Mouse (Mus musculus) kidney, embryonic 15.5 days (tissue): ENCODE measurements at regions not wholly inside any gene's neighbourhood (a gene's known extent, or its start where the extent isn't known, plus 50 kb on each side); places are given as distances from the start of the nearest gene placed in this dataset.

Experiments used
- ATAC-seq: fragments of 200-750 bp; cut with Nextera tagmentation; replicated peaks from 2 replicates; pipeline ENCODE4 v1.8.0; 2017; ENCODE audit warnings: moderate TSS enrichment; ENCODE audit not compliant: low FRiP score
- H3K27ac ChIP-seq: fragments of 300-500 bp; sonication (generic); 2 replicates; pipeline ENCODE4 v1.5.1; 2015; ENCODE audit warnings: mild to moderate bottlenecking, inconsistent platforms
- H3K27me3 ChIP-seq: fragments of 300-500 bp; sonication (generic); 2 replicates; pipeline ENCODE4 v1.6.1; 2015; ENCODE audit warnings: inconsistent platforms
- H3K36me3 ChIP-seq: fragments of 300-500 bp; sonication (generic); 2 replicates; pipeline ENCODE4 v1.6.1; 2015; ENCODE audit warnings: inconsistent platforms
- H3K4me1 ChIP-seq: fragments of 300-500 bp; sonication (generic); 2 replicates; pipeline ENCODE4 v1.6.1; 2015; ENCODE audit warnings: inconsistent platforms
- H3K4me2 ChIP-seq: fragments of 300-500 bp; sonication (generic); 2 replicates; pipeline ENCODE4 v1.6.1; 2015; ENCODE audit warnings: moderate library complexity, mild to moderate bottlenecking, inconsistent platforms
- H3K4me3 ChIP-seq: fragments of 300-500 bp; sonication (generic); replicated peaks from 2 replicates; pipeline ENCODE4 v1.5.1; 2015; ENCODE audit warnings: mild to moderate bottlenecking, inconsistent platforms
- H3K9ac ChIP-seq: fragments of 300-500 bp; sonication (generic); 2 replicates; pipeline ENCODE4 v1.6.1; 2015; ENCODE audit warnings: mild to moderate bottlenecking, inconsistent platforms
- H3K9me3 ChIP-seq: fragments of 300-500 bp; sonication (generic); replicated peaks from 2 replicates; pipeline ENCODE4 v1.6.1; 2016; ENCODE audit warnings: inconsistent platforms
- WGBS: fragments of 180-500 bp; shearing (Covaris S2); methylation state at CpG from one replicate; pipeline ENCODE4 v1.1.7; 2015; ENCODE audit warnings: mixed read lengths; 5-methylcytosine and 5-hydroxymethylcytosine counted together

DNA sequence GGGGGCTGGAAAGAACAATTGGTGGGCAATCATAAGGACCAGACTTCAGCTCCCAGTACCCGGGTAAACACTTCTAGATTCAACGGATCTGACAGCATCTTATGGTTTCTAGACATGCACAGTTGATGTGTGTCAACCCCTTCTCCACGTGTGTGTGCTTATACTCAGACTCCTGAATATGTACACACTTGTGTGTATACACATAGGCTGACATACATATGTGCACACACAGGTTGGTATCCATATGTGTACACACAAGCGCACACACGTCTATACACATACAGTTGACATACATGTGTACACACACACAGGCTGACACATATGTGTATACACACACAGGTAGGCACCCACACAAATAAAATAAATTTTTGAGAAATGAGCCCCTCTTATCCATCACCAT, 122.7 kb upstream of the Max start:
- no peak for ATAC-seq
- Histone ChIP-seq H3K9ac (no peak overlapping the region), H3K4me2 (no peak overlapping the region), H3K27ac (no peak overlapping the region), H3K4me1 (no peaks in the 10 kb centered on the region), H3K9me3 (no peaks in the 10 kb centered on the region), H3K4me3 (no peak overlapping the region), H3K27me3 (no peaks in the 10 kb centered on the region), H3K36me3 (no peaks in the 10 kb centered on the region)
- 90% methylated on average over 5 of the region's 5 CpGs for WGBS

GRCm38 (mm10) chr12:77084343-77084742, 122.3 kb upstream of the Max start:
- Histone ChIP-seq H3K4me1 (no peaks in the 10 kb centered on the region), H3K4me3 (no peak overlapping the region), H3K4me2 (no peak overlapping the region), H3K27me3 (no peaks in the 10 kb centered on the region), H3K36me3 (no peaks in the 10 kb centered on the region), H3K9ac (no peak overlapping the region), H3K27ac (no peak overlapping the region), H3K9me3 (no peaks in the 10 kb centered on the region)
- 83% methylated on average over 1 of the region's 1 CpGs for WGBS
- ATAC-seq: no peak

- ATAC-seq: no peak
- Histone ChIP-seq H3K27me3 (no peaks in the 10 kb centered on the region), H3K36me3 (no peaks in the 10 kb centered on the region), H3K27ac (no peak overlapping the region), H3K9ac (no peak overlapping the region), H3K4me2 (no peak overlapping the region), H3K4me1 (no peaks in the 10 kb centered on the region), H3K4me3 (no peak overlapping the region), H3K9me3 (no peaks in the 10 kb centered on the region)
- 77% methylated on average over 6 of the region's 6 CpGs for WGBS
These were observed 121.8 kb upstream of the Max start for GRCm38 (mm10) chr12:77083760-77084159.

GRCm38 (mm10) chr12:77081774-77082173, 119.8 kb upstream of the Max start:
- Histone ChIP-seq H3K4me2 (no peak overlapping the region), H3K27me3 (no peaks in the 10 kb centered on the region), H3K4me1 (no peaks in the 10 kb centered on the region), H3K36me3 (no peaks in the 10 kb centered on the region), H3K4me3 (no peak overlapping the region), H3K9ac (no peak overlapping the region), H3K27ac (no peak overlapping the region), H3K9me3 (no peaks in the 10 kb centered on the region)
- no peak for ATAC-seq
- 86% methylated on average over 2 of the region's 2 CpGs for WGBS

DNA sequence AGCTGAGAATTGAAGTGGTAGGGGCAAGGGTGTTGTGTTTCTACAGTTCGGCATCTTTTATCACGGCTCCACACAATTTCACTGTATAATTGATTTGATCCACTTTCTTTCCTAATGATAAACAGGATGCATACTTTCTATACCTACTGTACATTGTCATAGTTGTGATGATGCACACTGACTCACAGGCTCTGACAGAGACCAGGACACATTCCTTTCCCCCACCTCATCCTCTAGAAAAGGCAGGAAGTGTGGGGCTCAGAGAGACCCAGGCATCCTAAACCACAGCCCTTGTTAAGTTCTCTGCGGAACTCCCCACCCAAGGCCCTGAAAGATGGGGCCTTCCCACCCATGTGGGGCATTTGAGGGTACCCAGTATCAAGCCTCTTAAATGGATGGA, 117.5 kb upstream of the Max start:
- H3K27ac ChIP-seq: no peak overlapping the region
- H3K4me3 ChIP-seq: no peak overlapping the region
- WGBS: 86% methylated on average over 3 of the region's 3 CpGs
- no peak overlapping the region for H3K9ac ChIP-seq
- no peaks in the 10 kb centered on the region for H3K36me3 ChIP-seq
- no peak for ATAC-seq
- no peaks in the 10 kb centered on the region for H3K4me1 ChIP-seq
- H3K9me3 ChIP-seq: no peaks in the 10 kb centered on the region
- no peaks in the 10 kb centered on the region for H3K27me3 ChIP-seq
- no peak overlapping the region for H3K4me2 ChIP-seq

- Histone ChIP-seq H3K27ac (no peak overlapping the region), H3K9me3 (no peaks in the 10 kb centered on the region), H3K4me3 (no peak overlapping the region), H3K4me2 (no peak overlapping the region), H3K27me3 (no peaks in the 10 kb centered on the region), H3K4me1 (no peaks in the 10 kb centered on the region), H3K9ac (no peak overlapping the region), H3K36me3 (no peaks in the 10 kb centered on the region)
- 97% methylated on average over 5 of the region's 5 CpGs for WGBS
- no peak for ATAC-seq
These were observed 114.7 kb upstream of the Max start for GRCm38 (mm10) chr12:77076678-77077077.

DNA sequence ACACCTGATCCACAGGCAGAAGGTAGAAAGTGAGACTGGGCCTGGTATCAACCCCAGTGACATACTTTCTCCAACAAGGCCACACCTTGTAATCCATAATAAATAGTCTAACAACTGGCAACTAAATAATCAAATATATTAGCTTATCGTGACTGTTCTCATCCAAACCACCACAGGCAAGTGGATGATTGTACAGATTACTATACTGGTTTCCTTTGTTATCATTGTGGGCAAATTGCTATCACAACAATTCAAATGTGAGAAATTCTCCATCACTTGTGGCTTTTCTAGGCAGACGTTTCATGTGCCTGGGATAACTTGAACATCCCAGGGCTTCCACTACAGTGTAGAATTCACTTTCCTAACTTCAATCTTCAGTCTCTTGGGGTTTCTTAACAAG, 112.6 kb upstream of the Max start:
- no peak overlapping the region for H3K4me3 ChIP-seq
- no peaks in the 10 kb centered on the region for H3K4me1 ChIP-seq
- no peak overlapping the region for H3K27ac ChIP-seq
- no peaks in the 10 kb centered on the region for H3K27me3 ChIP-seq
- no peaks in the 10 kb centered on the region for H3K36me3 ChIP-seq
- H3K4me2 ChIP-seq: no peak overlapping the region
- H3K9me3 ChIP-seq: no peaks in the 10 kb centered on the region
- 86% methylated on average over 2 of the region's 2 CpGs for WGBS
- ATAC-seq: no peak
- no peak overlapping the region for H3K9ac ChIP-seq

- WGBS: 79% methylated on average over 1 of the region's 1 CpGs
- H3K4me1 ChIP-seq: no peaks in the 10 kb centered on the region
- no peaks in the 10 kb centered on the region for H3K36me3 ChIP-seq
- no peaks in the 10 kb centered on the region for H3K9me3 ChIP-seq
- H3K4me3 ChIP-seq: no peak overlapping the region
- 0 out of 2 replicates have a peak, but pooled peaks cover 2% of the 10 kb centered on the region for H3K27me3 ChIP-seq
- H3K9ac ChIP-seq: no peak overlapping the region
- no peak overlapping the region for H3K27ac ChIP-seq
- ATAC-seq: no peak
- no peak overlapping the region for H3K4me2 ChIP-seq
These were observed 109.7 kb upstream of the Max start for GRCm38 (mm10) chr12:77071700-77072099.

DNA sequence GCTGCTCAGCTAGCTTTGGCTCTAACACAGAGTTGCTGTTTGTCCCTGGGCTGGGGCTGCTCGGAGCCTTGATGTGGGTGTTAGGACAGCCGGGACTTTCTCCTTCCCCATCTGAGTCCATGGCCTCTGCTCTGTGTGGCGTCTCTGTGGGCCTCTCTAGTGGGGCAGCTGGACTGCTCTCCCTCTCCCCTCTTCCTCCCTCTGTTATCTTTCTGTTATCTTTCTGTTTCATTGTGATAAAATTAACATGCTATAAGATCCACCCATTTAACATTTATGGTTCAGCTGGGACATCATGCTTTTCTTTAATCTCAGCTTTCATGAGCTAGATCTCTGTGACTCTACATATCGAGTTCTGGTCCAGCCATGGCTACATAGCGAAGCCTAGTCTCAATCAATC, 105.9 kb upstream of the Max start:
- H3K9me3 ChIP-seq: no peaks in the 10 kb centered on the region
- ATAC-seq: no peak
- H3K4me2 ChIP-seq: no peak overlapping the region
- no peak overlapping the region for H3K9ac ChIP-seq
- H3K27ac ChIP-seq: no peak overlapping the region
- H3K4me3 ChIP-seq: no peak overlapping the region
- 83% methylated on average over 5 of the region's 5 CpGs for WGBS
- H3K36me3 ChIP-seq: no peaks in the 10 kb centered on the region
- H3K27me3 ChIP-seq: 0 out of 2 replicates have a peak, but pooled peaks cover 2% of the 10 kb centered on the region
- no peaks in the 10 kb centered on the region for H3K4me1 ChIP-seq

- no peak overlapping the region for H3K4me2 ChIP-seq
- H3K4me1 ChIP-seq: no peaks in the 10 kb centered on the region
- H3K4me3 ChIP-seq: no peak overlapping the region
- H3K27me3 ChIP-seq: 0 out of 2 replicates have a peak, but pooled peaks cover 3% of the 10 kb centered on the region
- H3K9ac ChIP-seq: no peak overlapping the region
- no peaks in the 10 kb centered on the region for H3K9me3 ChIP-seq
- H3K27ac ChIP-seq: no peak overlapping the region
- no peak for ATAC-seq
- H3K36me3 ChIP-seq: no peaks in the 10 kb centered on the region
- WGBS: 60% methylated on average over 5 of the region's 5 CpGs
These were observed 105.1 kb upstream of the Max start for GRCm38 (mm10) chr12:77067115-77067514.

- no peak overlapping the region for H3K9ac ChIP-seq
- 51% methylated on average over 6 of the region's 6 CpGs for WGBS
These were observed 103.9 kb upstream of the Max start for GRCm38 (mm10) chr12:77065645-77066512.

DNA sequence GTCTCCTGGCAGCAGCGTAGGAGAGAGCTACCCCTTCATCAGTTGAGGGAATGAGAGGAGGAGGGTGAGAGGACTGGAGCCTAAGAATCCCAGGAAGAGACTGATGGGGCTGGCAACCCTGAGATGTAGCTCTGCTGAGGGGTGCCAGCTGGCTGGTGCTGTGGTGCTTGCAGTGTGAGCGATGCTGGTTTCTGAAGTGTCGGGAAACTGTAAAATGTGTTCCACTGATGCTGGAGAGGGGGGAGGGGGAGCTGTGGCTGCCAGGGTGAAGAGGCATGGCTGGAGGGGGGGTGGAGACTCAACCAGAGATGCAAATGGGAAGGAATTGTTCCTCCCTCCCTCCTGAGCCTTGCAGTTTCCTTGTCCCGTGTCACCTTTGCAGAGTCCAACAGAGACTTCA, 102.0 kb upstream of the Max start:
- H3K9ac ChIP-seq: no peak overlapping the region
- no peaks in the 10 kb centered on the region for H3K36me3 ChIP-seq
- no peak overlapping the region for H3K4me3 ChIP-seq
- no peak for ATAC-seq
- peaks cover 6% of the 10 kb centered on the region; the same call in 1 of the 2 replicates for H3K27me3 ChIP-seq
- H3K4me1 ChIP-seq: peaks cover 11% of the 10 kb centered on the region
- H3K4me2 ChIP-seq: no peak overlapping the region
- no peaks in the 10 kb centered on the region for H3K9me3 ChIP-seq
- 50% methylated on average over 4 of the region's 4 CpGs for WGBS
- H3K27ac ChIP-seq: no peak overlapping the region

More at GRCm38 (mm10) chr12:77065645-77066512, 103.9 kb upstream of the Max start:
- Histone ChIP-seq H3K36me3 (no peaks in the 10 kb centered on the region), H3K4me1 (no peaks in the 10 kb centered on the region), H3K4me2 (no peak overlapping the region), H3K27me3 (0 out of 2 replicates have a peak, but pooled peaks cover 6% of the 10 kb centered on the region), H3K4me3 (no peak overlapping the region), H3K27ac (no peak overlapping the region), H3K9me3 (no peaks in the 10 kb centered on the region)
- no peak for ATAC-seq

DNA sequence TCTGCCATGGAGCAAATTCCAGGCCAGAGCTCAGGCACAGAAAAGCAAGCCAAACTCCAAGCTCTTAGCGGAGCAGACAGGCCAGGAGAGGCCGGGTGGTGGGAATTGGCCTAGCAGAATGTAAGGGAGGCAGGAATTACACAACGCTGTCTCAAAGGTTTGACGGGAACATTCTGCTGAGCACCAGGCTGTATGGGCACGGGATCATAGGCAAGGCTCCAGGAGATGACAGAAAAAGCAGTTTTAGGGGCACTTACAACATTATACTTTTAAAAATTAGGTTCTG, 99.5 kb upstream of the Max start:
- Histone ChIP-seq H3K27ac (no peak overlapping the region), H3K27me3 (peaks cover 9% of the 10 kb centered on the region; the same call in 1 of the 2 replicates), H3K4me3 (no peak overlapping the region), H3K9me3 (no peaks in the 10 kb centered on the region), H3K36me3 (no peaks in the 10 kb centered on the region), H3K9ac (no peak overlapping the region), H3K4me2 (no peak overlapping the region), H3K4me1 (peaks cover 17% of the 10 kb centered on the region)
- WGBS: 83% methylated on average over 5 of the region's 5 CpGs
- no peak for ATAC-seq
